Mouse (Mus musculus) stomach, postnatal 0 days (tissue): ENCODE results near the gene Snd1.

Experiments
- CTCF ChIP-seq: IDR thresholded peaks from 2 replicates; pipeline ENCODE4 v1.5.1; 2016; ENCODE audit warnings: antibody characterized with exemption, low read depth, mild to moderate bottlenecking, moderate library complexity
- EP300 ChIP-seq: optimal IDR thresholded peaks from 2 replicates; pipeline ENCODE3; 2016; ENCODE audit warnings: antibody characterized with exemption

- no peak for TF ChIP-seq CTCF
- TF ChIP-seq EP300: no peak
Observed at GRCm38 (mm10) chr6:28486905-28487304, 12.0 kb downstream of the Snd1 start.
